Mouse (Mus musculus) gastrocnemius, adult 2 months (tissue): ENCODE data around the gene Ms4a4a. TPM values are rescaled to one million over a fixed set of nuclear protein-coding genes. Genes with fewer than 3 reads are reported as not detected.

Source experiments
- DNase-seq: peaks from one replicate; pipeline ENCODE4 v3.0.0; 2022
- H3K27ac ChIP-seq: fragments of 200-600 bp; 2 replicates; pipeline ENCODE4 v1.8.1; 2022; ENCODE audit warnings: mild to moderate bottlenecking
- H3K4me3 ChIP-seq: fragments of 200-600 bp; 2 replicates; pipeline ENCODE4 v1.8.1; 2022; ENCODE audit warnings: mild to moderate bottlenecking, moderate library complexity
- CTCF ChIP-seq: fragments of 200-600 bp; IDR thresholded peaks from 2 replicates; pipeline ENCODE4 v1.8.1; 2022; ENCODE audit warnings: antibody characterized with exemption, mild to moderate bottlenecking, moderate library complexity
- intact Hi-C: fragments of 180-260 bp; cut with DNase I; formaldehyde crosslinking; loops from one replicate; pipeline ENCODE4 v1.15.1; 2025
- long read RNA-seq, 2 experiments: library from polyadenylated mRNA; stranded (forward); transcript quantifications; one replicate each; pipeline ENCODE4 v2.0.0; 2021
- total RNA-seq, 2 experiments: library from RNA; stranded (reverse); gene quantifications; 2 replicates each; pipeline ENCODE4 v1.2.3; 2021

The Ms4a4a gene
- 1 to 10 TPM; 1.5 to 4.2 TPM for total RNA-seq
- long read RNA-seq, experiment 1 = 0 reads
- long read RNA-seq, experiment 2 = 0 reads

DNA sequence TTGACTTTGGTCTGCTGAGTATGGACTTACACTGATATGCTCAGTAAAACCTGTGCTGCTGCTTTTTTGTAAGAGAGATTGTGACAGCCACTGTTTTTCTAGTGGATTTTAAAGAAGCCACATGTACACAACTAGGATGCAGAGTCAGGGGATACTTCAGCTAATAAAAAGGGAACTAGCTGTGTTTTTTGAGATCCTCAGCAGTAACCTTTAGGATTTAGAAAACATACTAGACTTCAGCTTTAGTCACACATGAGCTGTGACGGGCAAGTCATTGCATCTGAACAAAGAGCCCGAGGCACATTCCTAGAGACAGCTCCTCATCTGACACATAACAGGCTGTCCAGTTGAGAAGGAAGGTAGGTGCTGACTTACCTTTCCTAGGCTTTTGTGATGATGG, at the start of gene Ms4a4a:
Gene Ms4a4a, plus strand, starts transcription at position 251 of the 400 bp plus-strand sequence.
- no peak for TF ChIP-seq CTCF
- intact Hi-C loops = no loop called here
- DNase-seq = no peak
- Histone ChIP-seq H3K4me3 (0 out of 2 replicates have a peak within 1 kb of the TSS, but pooled peaks have one; percentile 9), H3K27ac (peak within 1 kb of the TSS; percentile 12; the same call in 1 of the 2 replicates)

DNA sequence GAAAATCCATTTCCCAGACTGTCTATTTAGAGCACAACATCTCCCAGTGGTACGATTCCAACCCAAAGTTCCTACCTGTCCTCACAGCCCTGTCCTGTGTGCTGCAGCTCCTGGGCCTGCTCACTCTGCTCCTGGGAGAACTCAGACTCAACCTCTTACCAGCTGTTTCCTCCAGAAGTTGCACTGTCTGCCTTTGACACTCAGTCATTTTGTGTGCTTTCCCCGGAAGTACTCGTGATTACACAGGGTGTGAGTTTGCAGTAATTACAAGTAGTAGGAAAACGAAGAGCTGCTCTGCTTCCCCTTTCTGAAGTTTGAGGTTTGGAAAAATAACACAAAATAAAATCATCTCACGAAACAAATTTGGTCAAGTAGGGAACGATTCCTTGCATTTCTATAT, 39.4 kb upstream of the Ms4a4a start, which contains the start of gene Ms4a7:
Gene Ms4a7, minus strand, starts transcription at position 215 of the 400 bp plus-strand sequence.
- DNase-seq = no peak
- TF ChIP-seq CTCF = no peak
- no peak within 1 kb of the TSS for H3K4me3 ChIP-seq
- intact Hi-C loops = no loop called here
- no peak within 1 kb of the TSS for H3K27ac ChIP-seq

DNA sequence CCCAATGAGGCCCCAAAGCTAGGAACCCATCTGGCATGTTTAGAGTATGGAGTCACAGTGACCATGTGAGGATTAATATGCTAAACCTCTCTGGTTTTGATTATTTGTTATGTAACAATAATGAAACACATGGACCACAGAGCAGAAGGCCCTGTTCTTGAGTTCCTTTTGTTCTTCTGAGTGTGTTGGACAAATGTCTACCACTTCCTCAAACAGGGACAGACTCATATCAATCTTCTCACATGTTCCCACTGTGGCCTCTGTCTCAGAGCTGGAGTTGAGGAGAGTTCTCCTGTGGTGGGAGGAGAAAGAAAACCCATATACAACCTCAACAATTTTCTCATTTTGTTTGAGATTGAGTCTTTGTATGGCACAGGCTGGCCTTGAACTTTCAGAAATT, 32.2 kb upstream of the Ms4a4a start:
- no peak for TF ChIP-seq CTCF
- Histone ChIP-seq H3K4me3 (no peak overlapping the region), H3K27ac (no peak overlapping the region)
- intact Hi-C loops = no loop called here
- DNase-seq = no peak

- TF ChIP-seq CTCF = no peak
- Histone ChIP-seq H3K27ac (no peak overlapping the region), H3K4me3 (no peak overlapping the region)
- DNase-seq = no peak
- intact Hi-C loops = no loop called here
Observed at GRCm38 (mm10) chr19:11343992-11344391, 31.3 kb upstream of the Ms4a4a start.

GRCm38 (mm10) chr19:11349698-11350481, 25.4 kb upstream of the Ms4a4a start:
- TF ChIP-seq CTCF = 0 out of 2 replicates have a peak, but pooled peaks have one; percentile 10
- intact Hi-C loops = loop anchor here (5.0 kb wide), 1 partner anchor 252 kb away; the partner anchor contains the start of gene Ms4a6d
- no peak overlapping the region for H3K4me3 ChIP-seq
- DNase-seq = peak; percentile 29
- 0 out of 2 replicates have a peak overlapping the region, but pooled peaks have one; percentile 35 for H3K27ac ChIP-seq

DNA sequence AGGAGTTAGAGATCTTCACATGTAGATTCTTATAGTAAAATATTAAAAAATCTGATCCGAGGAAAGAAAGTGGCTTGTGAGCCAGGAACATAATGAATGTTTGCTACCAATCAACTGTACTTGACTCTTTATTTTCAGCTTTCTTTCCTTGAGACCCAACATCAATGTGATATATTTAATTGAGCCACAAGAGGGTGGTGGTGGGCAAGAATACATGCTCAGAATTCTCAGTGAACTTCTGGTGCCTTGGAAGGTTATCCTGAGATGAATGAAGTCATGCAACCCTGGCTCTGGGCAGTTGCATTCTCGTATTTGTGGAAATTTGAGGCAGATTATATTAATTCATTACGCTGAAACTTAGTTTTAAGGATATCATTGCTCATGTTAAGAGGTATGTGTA, 23.4 kb upstream of the Ms4a4a start:
- DNase-seq = no peak
- no peak overlapping the region for H3K27ac ChIP-seq
- intact Hi-C loops = loop anchor here (5.0 kb wide), 1 partner anchor 250 kb away; the partner anchor contains the start of gene Ms4a6d
- peak; percentile 26; the same call in 1 of the 2 replicates for TF ChIP-seq CTCF
- H3K4me3 ChIP-seq = no peak overlapping the region

- DNase-seq = no peak
- intact Hi-C loops = no loop called here
- TF ChIP-seq CTCF = no peak
Observed at GRCm38 (mm10) chr19:11355730-11356129, 19.6 kb upstream of the Ms4a4a start.

DNA sequence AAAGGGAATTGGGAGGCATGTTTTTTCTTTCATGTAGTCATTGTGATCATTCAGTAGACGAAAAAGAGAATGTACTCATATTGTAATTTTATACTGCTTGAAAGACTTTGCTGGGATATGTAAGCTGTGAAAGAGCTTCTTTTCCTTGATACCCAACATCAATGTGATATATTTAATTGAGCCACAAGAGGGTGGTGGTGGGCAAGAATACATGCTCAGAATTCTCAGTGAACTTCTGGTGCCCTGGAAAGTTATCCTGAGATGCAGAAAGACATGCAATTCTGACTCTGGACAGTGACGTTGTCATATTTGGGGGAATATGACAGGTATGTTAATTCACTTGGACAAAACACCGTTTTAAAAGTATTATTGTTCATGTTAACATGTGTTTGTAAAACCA, 15.2 kb upstream of the Ms4a4a start:
- intact Hi-C loops = no loop called here

More at GRCm38 (mm10) chr19:11355730-11356129, 19.6 kb upstream of the Ms4a4a start:
- Histone ChIP-seq H3K4me3 (no peak overlapping the region), H3K27ac (no peak overlapping the region)

GRCm38 (mm10) chr19:11362002-11362401, 13.3 kb upstream of the Ms4a4a start:
- H3K4me3 ChIP-seq = no peak overlapping the region
- no peak for DNase-seq
- intact Hi-C loops = no loop called here
- no peak overlapping the region for H3K27ac ChIP-seq
- TF ChIP-seq CTCF = no peak

More for the DNA sequence above, 15.2 kb upstream of the Ms4a4a start:
- Histone ChIP-seq H3K27ac (no peak overlapping the region), H3K4me3 (no peak overlapping the region)
- no peak for DNase-seq
- TF ChIP-seq CTCF = peak; percentile 27; the same call in 1 of the 2 replicates

- Histone ChIP-seq H3K4me3 (no peak overlapping the region), H3K27ac (no peak overlapping the region)
- no peak for TF ChIP-seq CTCF
- DNase-seq = no peak
- intact Hi-C loops = no loop called here
Observed at GRCm38 (mm10) chr19:11368310-11368709, 7.0 kb upstream of the Ms4a4a start.

DNA sequence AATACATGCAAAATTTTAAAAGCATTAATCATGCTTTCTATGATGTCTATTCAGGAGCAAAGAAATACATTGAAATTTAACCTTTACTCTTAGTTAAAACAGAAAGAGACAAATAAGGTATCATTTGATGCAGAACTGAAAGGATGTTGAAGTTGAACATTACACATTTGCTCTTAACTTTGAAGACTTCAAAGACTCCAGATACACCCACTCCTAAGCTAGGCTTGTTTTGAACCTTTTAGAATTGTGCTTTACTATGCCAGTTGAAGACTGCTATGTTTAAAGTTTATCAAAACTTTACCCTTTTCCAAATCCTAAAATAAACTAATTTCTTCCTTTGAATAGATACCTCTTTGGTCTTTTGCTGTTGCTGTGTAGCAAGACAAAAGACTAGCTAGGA, 4.1 kb upstream of the Ms4a4a start:
- Histone ChIP-seq H3K4me3 (no peak overlapping the region), H3K27ac (no peak overlapping the region)
- TF ChIP-seq CTCF = no peak
- no peak for DNase-seq
- intact Hi-C loops = no loop called here

- intact Hi-C loops = no loop called here
- TF ChIP-seq CTCF = no peak
- Histone ChIP-seq H3K27ac (no peak overlapping the region), H3K4me3 (no peak overlapping the region)
- no peak for DNase-seq
Observed at GRCm38 (mm10) chr19:11376399-11376798, 1.1 kb downstream of the Ms4a4a start.

DNA sequence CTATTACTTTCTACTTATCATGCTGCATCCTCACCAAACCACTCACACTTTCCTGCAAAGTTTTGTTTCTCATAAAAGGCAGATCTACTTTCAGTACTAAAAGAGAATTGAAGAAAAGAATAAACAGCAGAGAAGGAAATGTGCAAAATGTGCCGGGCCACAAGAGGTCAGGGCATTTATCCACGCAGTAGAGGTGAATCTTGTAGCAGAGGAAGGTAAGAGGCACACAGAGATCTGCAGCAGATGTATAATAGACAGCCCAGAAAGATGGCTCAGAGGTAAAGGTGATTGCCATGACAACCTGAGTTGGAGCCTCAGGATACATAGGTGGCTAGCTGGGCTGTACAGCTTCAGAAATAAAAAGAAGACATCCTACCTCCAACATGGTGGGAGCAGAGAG, 11.8 kb downstream of the Ms4a4a start:
- no peak for DNase-seq
- no peak for TF ChIP-seq CTCF
- H3K4me3 ChIP-seq = no peak overlapping the region
- H3K27ac ChIP-seq = no peak overlapping the region
- intact Hi-C loops = no loop called here
